Mouse (Mus musculus) gastrocnemius, postnatal 36 days (tissue): ENCODE results near the gene Gm10436. TPM values are rescaled to one million over a fixed set of nuclear protein-coding genes. Genes with fewer than 3 reads are reported as not detected.
"Not testable (repeated sequence)": the region's sequence is repeated elsewhere in the genome, so short reads cannot be mapped to it uniquely, and the experiment has no call there.

Experiments
- DNase-seq, 2 experiments: peaks; one replicate each; pipeline ENCODE4 v3.0.0; 2022
- intact Hi-C: fragments of 180-260 bp; cut with DNase I; formaldehyde crosslinking; loops from one replicate; pipeline ENCODE4 v1.15.1; 2025
- long read RNA-seq, 2 experiments: library from polyadenylated mRNA; stranded (forward); transcript quantifications; one replicate each; pipeline ENCODE4 v2.0.0; 2021
- total RNA-seq, 2 experiments: library from RNA; stranded (reverse); gene quantifications; 2 replicates each; pipeline ENCODE4 v1.2.3; 2021

Gm10436 gene
- total RNA-seq, result not detected
- long read RNA-seq, experiment 1, result 0 reads
- long read RNA-seq, experiment 2, result 0 reads

DNA sequence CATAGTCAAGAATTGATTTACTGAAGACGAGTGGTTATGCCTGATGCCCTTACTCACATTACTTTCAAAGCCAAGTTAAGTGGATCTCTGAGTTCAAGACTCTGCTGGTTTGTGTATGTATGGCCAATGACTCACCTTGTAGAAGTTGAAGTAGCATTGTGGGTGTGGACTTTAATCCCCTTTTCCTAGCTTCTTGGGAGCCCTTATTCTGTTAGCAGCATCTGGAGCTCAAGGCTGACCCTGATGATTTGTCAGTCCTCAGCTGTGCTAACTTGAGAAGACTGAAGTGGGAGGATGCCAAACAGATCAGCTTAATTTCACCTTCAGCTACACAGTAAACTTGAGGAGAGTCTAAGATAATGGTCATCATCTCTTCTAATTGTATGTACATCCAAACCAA is at the start of gene Gm10436:
Gene Gm10436 (minus strand): TSS at position 101 of the 400 bp plus-strand sequence.
- intact Hi-C loops, DNase-seq: not testable (repeated sequence)

DNA sequence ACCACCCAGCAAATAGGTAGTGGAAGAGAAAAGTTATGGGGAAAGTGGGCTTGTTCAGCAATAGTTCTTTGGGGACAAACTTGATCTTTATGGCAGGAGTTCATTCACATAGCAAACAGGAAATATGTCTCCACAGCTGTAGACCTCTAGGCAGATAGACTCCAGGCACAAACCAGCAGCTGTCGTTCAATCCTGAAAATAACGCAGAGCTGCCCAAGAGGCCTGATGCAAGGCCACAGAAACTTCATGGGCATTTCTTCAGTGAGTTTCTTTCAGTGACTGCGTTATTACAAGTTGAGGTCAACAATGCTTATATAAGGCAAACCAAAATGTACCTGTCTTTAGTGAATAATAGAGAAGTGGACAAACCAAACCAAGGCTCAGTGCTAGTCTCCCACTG is 37.5 kb upstream of the Gm10436 start:
- no peak for DNase-seq
- intact Hi-C loops, result no loop called here

GRCm38 (mm10) chr12:88218059-88218458 is 36.2 kb upstream of the Gm10436 start:
- intact Hi-C loops, result not testable (repeated sequence)

GRCm38 (mm10) chr12:88214641-88215040 is 32.7 kb upstream of the Gm10436 start:
- DNase-seq, result no peak
- intact Hi-C loops, result no loop called here

More at GRCm38 (mm10) chr12:88218059-88218458, 36.2 kb upstream of the Gm10436 start:
- DNase-seq, result not testable (repeated sequence)

DNA sequence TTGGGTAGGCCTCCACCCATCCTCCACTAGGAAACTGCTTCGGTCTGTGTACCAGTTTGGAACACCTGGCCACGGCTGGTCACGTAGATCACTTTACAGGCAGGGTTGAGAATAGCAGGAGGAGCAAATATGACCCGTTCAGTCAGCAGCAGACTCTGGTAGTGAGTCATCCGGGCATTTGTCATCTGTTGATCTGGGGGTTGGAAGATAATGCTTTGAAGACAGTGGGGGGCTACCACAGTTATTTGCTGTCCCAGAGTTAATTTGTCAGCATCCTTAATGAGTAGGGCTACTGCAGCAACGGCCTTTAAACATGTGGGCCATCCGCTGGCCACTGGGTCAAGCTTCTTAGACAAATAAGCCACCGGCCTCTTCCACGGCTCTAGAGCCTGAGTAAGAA is 29.6 kb upstream of the Gm10436 start:
- intact Hi-C loops, DNase-seq: not testable (repeated sequence)

GRCm38 (mm10) chr12:88202856-88203255 is 20.9 kb upstream of the Gm10436 start:
- intact Hi-C loops, result no loop called here

More at GRCm38 (mm10) chr12:88202856-88203255, 20.9 kb upstream of the Gm10436 start:
- no peak for DNase-seq

Other genes with a start within 250 kb of the Gm10436 start
- gene Gm2042, start 228.0 kb downstream of the Gm10436 start, total RNA-seq, result not detected
- gene Gm2075, start 170.3 kb downstream of the Gm10436 start, total RNA-seq, result not detected
- not detected for gene Gm6803, start 163.3 kb downstream of the Gm10436 start, total RNA-seq
- not detected for gene Gm2056, start 155.1 kb downstream of the Gm10436 start, total RNA-seq
- not detected for gene Gm16368, start 98.4 kb downstream of the Gm10436 start, total RNA-seq
- not detected for gene Gm8332, start 68.0 kb upstream of the Gm10436 start, total RNA-seq
- not detected for gene Gm5662, start 92.4 kb upstream of the Gm10436 start, total RNA-seq
- gene Gm5039, start 141.9 kb upstream of the Gm10436 start, total RNA-seq, result not detected
- 10 to 100 TPM; 14.9 to 15.5 TPM for gene Adck1, start 178.4 kb upstream of the Gm10436 start, total RNA-seq